Mouse (Mus musculus): Measurements from ENCODE around the gene Ahdc1. TPM values are rescaled to one million over a fixed set of nuclear protein-coding genes. Genes with fewer than 3 reads are reported as not detected.

The Ahdc1 gene
- polyA plus RNA-seq, 1 experiment from 2014 or later, result 6.1 TPM

DNA sequence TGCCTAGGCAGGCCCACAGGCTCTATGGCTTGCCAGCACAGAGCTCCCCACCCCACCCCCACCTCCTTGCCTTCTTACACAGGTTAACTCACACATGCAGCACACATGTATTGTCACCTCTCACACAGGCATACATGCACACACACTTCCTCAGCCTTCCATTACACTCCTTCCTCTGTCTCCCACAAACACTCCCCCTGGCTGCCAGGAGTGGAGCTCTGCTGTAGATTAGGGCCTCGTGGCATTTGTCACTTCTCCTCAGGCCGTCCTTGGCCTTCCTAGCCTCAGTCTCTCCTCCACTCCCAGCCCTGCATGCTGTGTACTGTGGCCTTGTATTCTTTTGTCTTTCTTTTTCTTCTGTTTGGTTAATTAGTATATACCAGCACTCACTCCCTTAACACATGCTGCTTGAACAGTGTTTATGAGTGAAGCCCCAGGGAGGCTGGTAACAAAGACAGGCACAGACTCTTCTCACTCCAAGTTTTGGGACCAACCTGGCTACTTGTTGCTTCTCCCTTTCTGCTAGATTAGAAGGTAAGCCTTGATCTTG, 15.8 kb downstream of the Ahdc1 start:
- Histone ChIP-seq H3K36me3 (ENCODE audit: control insufficient read depth, insufficient read depth, low read length) (peaks cover 5% of the 10 kb centered on the region; the same call in 1 of the 2 replicates), H3K9me3 (ENCODE audit: control insufficient read depth, low read length) (no peaks in the 10 kb centered on the region), H3K4me2 (ENCODE audit: low read depth) (no peak overlapping the region), H3K27ac (ENCODE audit: low read depth, low read length) (no peak overlapping the region), H3K9ac (ENCODE audit: low read length) (no peak overlapping the region), H3K4me3 (ENCODE audit: low read depth, low read length) (no peak overlapping the region), H3K27me3 (ENCODE audit: control insufficient read depth, insufficient read depth, low read length) (no peaks in the 10 kb centered on the region), H3K4me1 (ENCODE audit: control insufficient read depth, insufficient read depth, low read length) (peaks cover 44% of the 10 kb centered on the region)
- DNase-seq (ENCODE audit: low spot score), result peak; percentile 9
- WGBS, result 31% methylated on average over 2 of the region's 2 CpGs
- no peak for ATAC-seq (ENCODE audit: insufficient read depth, low FRiP score, low TSS enrichment)

DNA sequence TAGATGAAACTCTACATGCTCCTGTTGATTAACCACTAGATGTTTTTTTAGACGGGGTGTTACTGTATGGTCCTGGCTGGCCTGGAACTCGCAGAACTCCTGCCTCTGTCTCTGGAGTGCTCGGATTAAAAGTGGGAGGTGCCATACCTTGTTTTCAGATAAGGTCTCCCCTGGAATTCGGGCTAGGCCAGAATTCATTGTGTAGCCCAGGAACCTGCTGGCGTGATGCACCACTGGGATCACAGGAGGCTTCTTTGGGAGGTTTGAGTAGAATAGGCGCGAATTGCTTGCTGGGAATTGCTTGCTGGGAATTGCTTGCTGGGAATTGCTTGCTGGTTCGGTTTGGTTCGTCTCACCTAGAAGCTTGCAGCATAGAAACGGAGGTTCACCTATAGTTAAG, 16.7 kb downstream of the Ahdc1 start:
- Histone ChIP-seq H3K4me3 (ENCODE audit: low read depth, low read length) (no peak overlapping the region), H3K9me3 (ENCODE audit: control insufficient read depth, low read length) (no peaks in the 10 kb centered on the region), H3K4me2 (ENCODE audit: low read depth) (no peak overlapping the region), H3K4me1 (ENCODE audit: control insufficient read depth, insufficient read depth, low read length) (peaks cover 36% of the 10 kb centered on the region), H3K36me3 (ENCODE audit: control insufficient read depth, insufficient read depth, low read length) (peaks cover 5% of the 10 kb centered on the region; the same call in 1 of the 2 replicates), H3K9ac (ENCODE audit: low read length) (no peak overlapping the region), H3K27ac (ENCODE audit: low read depth, low read length) (no peak overlapping the region), H3K27me3 (ENCODE audit: control insufficient read depth, insufficient read depth, low read length) (no peaks in the 10 kb centered on the region)
- DNase-seq (ENCODE audit: low spot score) (no peak), ATAC-seq (ENCODE audit: insufficient read depth, low FRiP score, low TSS enrichment) (no peak)
- WGBS, result 72% methylated on average over 10 of the region's 10 CpGs

DNA sequence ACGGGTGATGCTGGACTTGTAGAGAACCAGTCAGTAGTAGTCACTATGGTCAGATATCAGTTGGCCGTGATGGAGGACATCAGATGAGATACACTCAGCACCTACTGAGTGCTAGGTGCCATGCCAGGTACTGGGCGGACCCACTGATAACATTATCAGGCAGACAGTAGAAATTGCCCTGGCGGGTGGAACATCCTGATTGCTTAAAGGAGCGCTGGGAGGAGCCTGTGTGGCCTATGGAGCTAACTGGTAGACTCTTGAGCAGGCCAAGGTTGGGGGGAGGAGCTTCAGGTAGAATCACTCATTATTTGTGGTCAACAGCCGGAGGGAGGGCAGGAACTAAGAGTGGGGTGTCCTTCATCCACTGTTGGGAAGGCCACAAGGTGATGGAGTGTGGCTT, 17.1 kb downstream of the Ahdc1 start:
- 88% methylated on average over 6 of the region's 6 CpGs for WGBS

DNA sequence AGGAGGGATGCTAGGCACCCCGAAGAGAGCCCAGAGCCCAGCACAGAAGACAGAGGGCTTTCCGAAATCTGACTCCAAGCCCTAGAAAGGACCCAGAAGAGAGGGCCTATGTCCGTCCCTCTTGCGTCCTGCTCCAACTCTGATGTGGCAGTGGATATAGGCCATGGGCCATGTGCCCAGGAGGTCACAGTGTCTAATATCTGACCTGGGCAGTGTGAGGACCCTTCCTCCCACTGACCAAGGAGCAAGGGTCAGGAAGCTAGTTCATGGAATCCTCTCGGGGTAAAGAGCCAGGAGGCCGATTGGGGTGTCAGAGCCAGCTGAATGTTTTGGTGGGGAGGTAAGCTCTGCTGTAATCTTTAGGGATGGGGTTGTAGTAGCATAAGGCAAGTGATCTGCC, 17.8 kb downstream of the Ahdc1 start:
- Histone ChIP-seq H3K9me3 (ENCODE audit: control insufficient read depth, low read length) (no peaks in the 10 kb centered on the region), H3K27ac (ENCODE audit: low read depth, low read length) (no peak overlapping the region), H3K4me3 (ENCODE audit: low read depth, low read length) (no peak overlapping the region), H3K4me1 (ENCODE audit: control insufficient read depth, insufficient read depth, low read length) (peaks cover 24% of the 10 kb centered on the region), H3K4me2 (ENCODE audit: low read depth) (no peak overlapping the region), H3K9ac (ENCODE audit: low read length) (no peak overlapping the region), H3K36me3 (ENCODE audit: control insufficient read depth, insufficient read depth, low read length) (peaks cover 5% of the 10 kb centered on the region; the same call in 1 of the 2 replicates), H3K27me3 (ENCODE audit: control insufficient read depth, insufficient read depth, low read length) (no peaks in the 10 kb centered on the region)
- no peak for ATAC-seq (ENCODE audit: insufficient read depth, low FRiP score, low TSS enrichment)
- no peak for DNase-seq (ENCODE audit: low spot score)
- WGBS, result 85% methylated on average over 6 of the region's 6 CpGs

More for the DNA sequence above, 17.1 kb downstream of the Ahdc1 start:
- DNase-seq (ENCODE audit: low spot score), result peak; percentile 9
- Histone ChIP-seq H3K4me3 (ENCODE audit: low read depth, low read length) (no peak overlapping the region), H3K27me3 (ENCODE audit: control insufficient read depth, insufficient read depth, low read length) (no peaks in the 10 kb centered on the region), H3K9ac (ENCODE audit: low read length) (no peak overlapping the region), H3K27ac (ENCODE audit: low read depth, low read length) (no peak overlapping the region), H3K4me1 (ENCODE audit: control insufficient read depth, insufficient read depth, low read length) (peaks cover 31% of the 10 kb centered on the region), H3K9me3 (ENCODE audit: control insufficient read depth, low read length) (no peaks in the 10 kb centered on the region), H3K36me3 (ENCODE audit: control insufficient read depth, insufficient read depth, low read length) (peaks cover 5% of the 10 kb centered on the region; the same call in 1 of the 2 replicates), H3K4me2 (ENCODE audit: low read depth) (no peak overlapping the region)
- ATAC-seq (ENCODE audit: insufficient read depth, low FRiP score, low TSS enrichment), result no peak

DNA sequence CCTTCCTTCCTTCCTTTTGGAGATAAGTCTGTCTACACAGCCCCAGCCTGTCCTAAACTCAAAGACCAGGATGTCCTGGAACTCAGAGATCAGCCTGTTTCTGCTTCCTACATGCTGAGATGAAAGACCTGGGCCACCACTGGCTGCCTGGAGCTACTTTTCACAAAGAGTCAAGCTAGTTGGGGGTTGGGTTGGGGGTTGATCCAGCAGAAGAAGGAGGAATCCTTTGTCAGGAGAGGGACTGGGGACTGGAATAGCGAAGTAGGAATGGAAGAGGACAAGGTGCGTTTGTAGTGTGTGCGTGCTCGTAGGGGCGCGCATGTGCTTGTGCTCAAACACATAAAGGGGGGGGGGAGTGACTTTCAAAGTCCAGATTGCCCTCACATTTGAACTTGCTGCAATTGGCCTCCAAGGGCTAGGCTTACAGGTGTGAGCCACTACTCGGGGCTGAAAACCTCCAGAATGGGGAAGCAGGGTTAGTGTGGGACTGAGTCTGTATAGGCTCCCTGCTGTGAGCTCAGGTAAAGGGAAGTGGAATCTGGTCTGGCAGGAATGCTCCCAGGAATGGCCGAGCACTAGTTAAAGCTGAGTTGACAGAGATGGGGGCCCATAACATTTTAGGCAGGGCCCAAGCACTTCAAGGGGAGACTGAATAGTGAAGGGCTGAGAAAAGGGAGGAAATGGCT, 21.5 kb downstream of the Ahdc1 start:
- H3K9me3 ChIP-seq (ENCODE audit: control insufficient read depth, low read length), result no peaks in the 10 kb centered on the region
- no peak overlapping the region for H3K9ac ChIP-seq (ENCODE audit: low read length)
- no peak for DNase-seq (ENCODE audit: low spot score)
- peaks cover 2% of the 10 kb centered on the region; the same call in 1 of the 2 replicates for H3K36me3 ChIP-seq (ENCODE audit: control insufficient read depth, insufficient read depth, low read length)
- H3K27me3 ChIP-seq (ENCODE audit: control insufficient read depth, insufficient read depth, low read length), result peaks cover 6% of the 10 kb centered on the region
- H3K4me3 ChIP-seq (ENCODE audit: low read depth, low read length), result no peak overlapping the region
- ATAC-seq (ENCODE audit: insufficient read depth, low FRiP score, low TSS enrichment), result no peak
- 88% methylated on average over 8 of the region's 8 CpGs for WGBS
- H3K27ac ChIP-seq (ENCODE audit: low read depth, low read length), result no peak overlapping the region
- no peaks in the 10 kb centered on the region for H3K4me1 ChIP-seq (ENCODE audit: control insufficient read depth, insufficient read depth, low read length)
- H3K4me2 ChIP-seq (ENCODE audit: low read depth), result no peak overlapping the region

DNA sequence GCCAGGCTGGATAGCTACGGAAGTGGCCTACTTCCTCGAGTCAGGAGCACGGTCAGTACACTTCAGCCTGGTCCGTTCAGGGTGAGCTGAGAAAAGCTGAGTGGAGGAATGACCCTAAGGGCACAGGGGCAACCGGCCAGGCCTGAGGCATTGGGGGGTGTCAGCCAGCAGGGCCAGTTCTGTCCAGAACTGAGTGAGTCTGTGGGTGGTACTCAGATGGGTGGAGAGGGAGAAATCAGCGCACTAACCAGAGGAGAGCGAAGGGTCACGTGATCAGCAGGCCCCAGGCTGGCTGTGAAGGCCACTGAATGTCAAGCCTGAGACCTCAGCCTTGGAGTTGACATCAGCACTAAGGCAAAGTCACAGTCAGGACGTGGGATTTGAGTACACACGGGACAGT, 23.4 kb downstream of the Ahdc1 start:
- Histone ChIP-seq H3K4me2 (ENCODE audit: low read depth) (no peak overlapping the region), H3K27ac (ENCODE audit: low read depth, low read length) (no peak overlapping the region), H3K9ac (ENCODE audit: low read length) (no peak overlapping the region), H3K4me1 (ENCODE audit: control insufficient read depth, insufficient read depth, low read length) (peaks cover 18% of the 10 kb centered on the region), H3K27me3 (ENCODE audit: control insufficient read depth, insufficient read depth, low read length) (peaks cover 13% of the 10 kb centered on the region), H3K4me3 (ENCODE audit: low read depth, low read length) (no peak overlapping the region), H3K9me3 (ENCODE audit: control insufficient read depth, low read length) (no peaks in the 10 kb centered on the region), H3K36me3 (ENCODE audit: control insufficient read depth, insufficient read depth, low read length) (no peaks in the 10 kb centered on the region)
- ATAC-seq (ENCODE audit: insufficient read depth, low FRiP score, low TSS enrichment), result no peak
- WGBS, result 83% methylated on average over 10 of the region's 10 CpGs
- DNase-seq (ENCODE audit: low spot score), result no peak

DNA sequence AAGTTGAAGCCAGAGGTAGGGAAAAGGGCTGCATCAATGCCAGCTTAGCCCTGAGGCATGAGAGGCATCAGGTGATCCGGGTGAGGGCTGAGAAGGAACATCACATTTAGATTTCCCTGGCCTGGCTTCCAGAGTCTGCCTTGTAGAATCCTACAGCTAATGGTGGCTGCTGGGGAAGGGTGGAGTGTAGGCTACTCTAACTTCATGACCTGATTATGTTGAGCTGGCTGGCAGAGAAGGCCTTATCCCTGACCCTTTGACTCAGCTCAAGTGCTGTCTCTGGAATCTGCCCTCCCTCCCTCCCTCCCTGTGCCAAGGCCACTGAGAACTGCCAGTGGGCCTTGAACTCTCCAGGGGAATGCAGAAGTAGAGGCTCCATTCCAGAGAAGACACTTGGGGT, 24.4 kb downstream of the Ahdc1 start:
- Histone ChIP-seq H3K36me3 (ENCODE audit: control insufficient read depth, insufficient read depth, low read length) (no peaks in the 10 kb centered on the region), H3K4me3 (ENCODE audit: low read depth, low read length) (no peak overlapping the region), H3K4me2 (ENCODE audit: low read depth) (no peak overlapping the region), H3K9ac (ENCODE audit: low read length) (no peak overlapping the region), H3K27ac (ENCODE audit: low read depth, low read length) (no peak overlapping the region), H3K27me3 (ENCODE audit: control insufficient read depth, insufficient read depth, low read length) (peaks cover 17% of the 10 kb centered on the region), H3K9me3 (ENCODE audit: control insufficient read depth, low read length) (no peaks in the 10 kb centered on the region), H3K4me1 (ENCODE audit: control insufficient read depth, insufficient read depth, low read length) (peaks cover 22% of the 10 kb centered on the region)
- no peak for ATAC-seq (ENCODE audit: insufficient read depth, low FRiP score, low TSS enrichment)
- 80% methylated on average over 1 of the region's 1 CpGs for WGBS
- DNase-seq (ENCODE audit: low spot score), result no peak

DNA sequence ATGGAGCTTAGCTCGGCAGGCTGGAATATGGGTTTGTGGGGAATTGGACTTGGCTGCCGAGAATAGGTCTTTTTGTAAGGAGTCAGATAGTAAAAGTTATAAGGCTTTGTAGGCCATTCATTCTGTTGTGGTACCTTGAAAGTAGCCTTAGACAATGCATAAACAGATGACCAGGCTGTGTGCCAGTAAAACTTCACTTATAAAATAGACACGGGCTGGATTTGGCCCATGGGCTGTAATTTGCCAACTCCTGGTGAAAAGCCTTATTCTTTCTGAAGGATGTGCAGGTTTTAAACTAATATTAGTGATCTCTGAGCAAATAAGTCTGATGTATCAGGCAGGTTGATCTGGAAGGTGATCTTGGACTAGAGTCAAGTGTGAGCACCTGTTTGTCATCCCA, 24.9 kb downstream of the Ahdc1 start:
- Histone ChIP-seq H3K4me3 (ENCODE audit: low read depth, low read length) (no peak overlapping the region), H3K36me3 (ENCODE audit: control insufficient read depth, insufficient read depth, low read length) (no peaks in the 10 kb centered on the region), H3K27ac (ENCODE audit: low read depth, low read length) (no peak overlapping the region), H3K9me3 (ENCODE audit: control insufficient read depth, low read length) (no peaks in the 10 kb centered on the region), H3K4me1 (ENCODE audit: control insufficient read depth, insufficient read depth, low read length) (peaks cover 23% of the 10 kb centered on the region), H3K27me3 (ENCODE audit: control insufficient read depth, insufficient read depth, low read length) (peaks cover 20% of the 10 kb centered on the region), H3K9ac (ENCODE audit: low read length) (no peak overlapping the region), H3K4me2 (ENCODE audit: low read depth) (no peak overlapping the region)
- DNase-seq (ENCODE audit: low spot score), result no peak
- WGBS, result 80% methylated on average over 3 of the region's 3 CpGs
- no peak for ATAC-seq (ENCODE audit: insufficient read depth, low FRiP score, low TSS enrichment)

DNA sequence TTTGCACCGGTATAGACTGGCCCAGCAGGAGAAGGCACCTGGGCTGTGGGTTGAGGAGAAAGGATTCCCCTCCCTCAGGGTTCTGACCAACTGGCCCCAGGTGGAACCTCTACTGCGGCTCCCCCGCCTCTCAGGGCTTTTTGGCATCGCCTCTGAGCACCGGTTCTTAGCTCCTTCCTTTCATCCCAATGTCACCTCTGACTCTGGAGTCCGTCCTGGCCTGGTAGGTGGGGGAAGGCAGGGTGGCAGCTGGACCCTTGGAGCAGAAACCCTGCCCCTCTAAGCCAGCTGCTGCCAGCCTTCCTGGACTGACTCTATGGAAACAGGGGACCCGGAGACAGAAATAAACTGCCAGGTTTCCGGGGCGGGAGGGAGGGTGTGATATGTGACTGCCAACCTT, 26.2 kb downstream of the Ahdc1 start:
- ATAC-seq (ENCODE audit: insufficient read depth, low FRiP score, low TSS enrichment) (no peak), DNase-seq (ENCODE audit: low spot score) (no peak)
- no peak overlapping the region for H3K9ac ChIP-seq (ENCODE audit: low read length)
- WGBS, result 27% methylated on average over 9 of the region's 9 CpGs
- no peak overlapping the region for H3K4me2 ChIP-seq (ENCODE audit: low read depth)
- no peaks in the 10 kb centered on the region for H3K36me3 ChIP-seq (ENCODE audit: control insufficient read depth, insufficient read depth, low read length)
- H3K4me3 ChIP-seq (ENCODE audit: low read depth, low read length), result no peak overlapping the region
- H3K4me1 ChIP-seq (ENCODE audit: control insufficient read depth, insufficient read depth, low read length), result peaks cover 33% of the 10 kb centered on the region
- no peak overlapping the region for H3K27ac ChIP-seq (ENCODE audit: low read depth, low read length)
- H3K27me3 ChIP-seq (ENCODE audit: control insufficient read depth, insufficient read depth, low read length), result peaks cover 20% of the 10 kb centered on the region
- H3K9me3 ChIP-seq (ENCODE audit: control insufficient read depth, low read length), result no peaks in the 10 kb centered on the region
